Mouse (Mus musculus) CH12.LX (cell line): ENCODE measurements around the gene A030005K14Rik.

Experiments used
- CTCF ChIP-seq, 2 experiments: IDR thresholded peaks in 1 of 2; conservative IDR thresholded peaks in 1 of 2; 2 replicates each; pipeline ENCODE4 v1.5.1; 2011 to 2012; ENCODE audit warnings: low read depth in 2 of 2, low read length in 2 of 2, improper control_type of control experiment in 1 of 2, inconsistent platforms in 1 of 2, mild to moderate bottlenecking in 1 of 2, moderate library complexity in 1 of 2
- EP300 ChIP-seq: IDR thresholded peaks from 2 replicates; pipeline ENCODE4 v1.6.1; 2011; ENCODE audit warnings: low read length, improper control_type of control experiment
- MAZ ChIP-seq: IDR thresholded peaks from 2 replicates; pipeline ENCODE4 v1.6.1; 2012; ENCODE audit warnings: low read depth, mild to moderate bottlenecking, inconsistent platforms, low read length, improper control_type of control experiment, moderate library complexity
- MXI1 ChIP-seq: IDR thresholded peaks from 2 replicates; pipeline ENCODE4 v1.6.1; 2011; ENCODE audit warnings: mild to moderate bottlenecking, low read depth, low read length, improper control_type of control experiment
- MYC ChIP-seq: IDR thresholded peaks from 2 replicates; pipeline ENCODE4 v1.6.1; 2011; ENCODE audit warnings: low read depth, mild to moderate bottlenecking, improper control_type of control experiment, low read length
- POLR2A ChIP-seq: IDR thresholded peaks from 2 replicates; pipeline ENCODE4 v1.6.1; 2011; ENCODE audit warnings: low read depth, mild to moderate bottlenecking, improper control_type of control experiment, low read length
- POLR2AphosphoS2 ChIP-seq: IDR thresholded peaks from 2 replicates; pipeline ENCODE4 v1.6.1; 2011; ENCODE audit warnings: low read depth, low read length, improper control_type of control experiment
- TBP ChIP-seq: conservative IDR thresholded peaks from 2 replicates; pipeline ENCODE4 v1.6.1; 2011; ENCODE audit warnings: low read depth, low read length, improper control_type of control experiment
- UBTF ChIP-seq: IDR thresholded peaks from 2 replicates; pipeline ENCODE4 v1.6.1; 2012; ENCODE audit warnings: low read depth, mild to moderate bottlenecking, inconsistent platforms, low read length, improper control_type of control experiment, moderate library complexity

DNA sequence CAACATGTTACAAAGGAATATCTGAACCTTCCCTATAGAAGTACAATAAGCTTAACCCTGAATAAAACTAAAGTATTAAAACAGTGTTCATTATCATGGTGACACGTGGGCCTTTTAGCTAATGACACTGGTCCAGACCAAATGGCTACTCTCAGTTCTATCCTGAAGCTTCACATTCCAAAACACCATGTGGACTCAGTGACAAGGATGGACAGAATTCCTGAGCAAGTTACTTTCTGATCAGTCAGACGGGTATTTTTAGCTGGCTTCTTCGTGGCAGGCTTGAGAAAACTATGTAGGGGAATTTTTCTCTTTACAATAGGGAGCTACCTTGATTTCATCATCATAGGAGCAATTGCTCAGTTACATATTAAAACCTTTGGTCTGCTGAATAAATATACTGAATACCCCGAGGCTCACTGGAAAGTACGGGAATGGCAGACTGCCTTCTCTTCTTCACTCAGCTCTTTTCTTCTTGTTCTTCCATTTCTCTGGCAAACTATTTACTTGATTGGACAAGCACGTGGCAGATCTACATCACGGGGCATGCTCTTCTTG is 40.5 kb upstream of the A030005K14Rik start:
- no peak for TF ChIP-seq EP300
- TF ChIP-seq MXI1, result no peak
- TF ChIP-seq MAZ, result no peak
- no peak for TF ChIP-seq CTCF (conservative IDR thresholded peaks at IDR 0.05 in 1 of 2, IDR thresholded peaks at IDR 0.05 in 1 of 2; ENCODE audit: low read depth in 2 of 2, low read length in 2 of 2)
- TF ChIP-seq UBTF, result no peak
- TF ChIP-seq POLR2A, result no peak
- TF ChIP-seq POLR2AphosphoS2, result no peak
- TF ChIP-seq MYC, result no peak
- TF ChIP-seq TBP, result no peak
